Mouse (Mus musculus): ENCODE measurements at regions not wholly inside any gene's neighbourhood (a gene's known extent, or its start where the extent isn't known, plus 50 kb on each side); places are given as distances from the start of the nearest gene placed in this dataset.

GRCm38 (mm10) chr7:37392604-37393003 is 380.8 kb downstream of the Zfp536 start:
- TF ChIP-seq ZC3H11A (IDR thresholded peaks at IDR 0.05; ENCODE audit: borderline replicate concordance, low read depth, low read length), result no peak
- no peak for TF ChIP-seq MAFK (IDR thresholded peaks at IDR 0.05; ENCODE audit: insufficient read depth, low read depth, low read length)
